Comparison of ENCODE assay signal across 7 mouse cellular contexts in genomic region chr4:123584084-123584719, GRCm38 (mm10).
A peak's percentile ranks its signal among the peaks of the same experiment; 100 is the strongest.
DNase-seq lines count a peak whose midpoint lies in the region; ATAC-seq lines count a peak whose summit lies in the region.

No protein-coding gene starts in this region.

- H3K27ac ChIP-seq in forebrain, embryonic 13.5 days, result peak overlapping the region; percentile 80

- peak; percentile 79 for DNase-seq in A20 (ENCODE audit: low read depth, low spot score)
- DNase-seq in CD4-positive, CD25-positive, alpha-beta regulatory T cell, adult 2 months (ENCODE audit: low read depth, low spot score), result peak; percentile 80
- peak; percentile 27 to 39 for DNase-seq in kidney, postnatal 36 days
- DNase-seq in natural killer cell, adult 2 months (ENCODE audit: low spot score in 2 of 2), result peak; percentile 53 to 63
- DNase-seq in frontal cortex, postnatal 10 days (ENCODE audit: low spot score in 2 of 2), result no peak
- no peak for DNase-seq in Muller cell, postnatal 12 days (ENCODE audit: inconsistent ontology term)

- no peak for ATAC-seq in forebrain, embryonic 13.5 days

- peak overlapping the region; percentile 51 for H3K9ac ChIP-seq in forebrain, embryonic 13.5 days

- H3K36me3 ChIP-seq in forebrain, embryonic 13.5 days (ENCODE audit: poor library complexity, severe bottlenecking), result no peaks in the 10 kb centered on the region

- 0 out of 2 replicates have a peak overlapping the region, but pooled peaks have one; percentile 12 for H3K4me2 ChIP-seq in forebrain, embryonic 13.5 days

- 32% methylated on average over 8 of the region's 8 CpGs for WGBS in forebrain, embryonic 13.5 days

- H3K27me3 ChIP-seq in forebrain, embryonic 13.5 days, result no peaks in the 10 kb centered on the region

- no peak overlapping the region for H3K4me3 ChIP-seq in forebrain, embryonic 13.5 days

- H3K4me1 ChIP-seq in forebrain, embryonic 13.5 days, result peaks cover 26% of the 10 kb centered on the region

- H3K9me3 ChIP-seq in forebrain, embryonic 13.5 days (replicated peaks), result no peaks in the 10 kb centered on the region

Comparison
In these comparisons a context has a peak if more than half of its experiments do, and no peak if none do; other contexts are left out.
1. DNase-seq: peak in A20 (single experiment), CD4-positive, CD25-positive, alpha-beta regulatory T cell, adult 2 months (single experiment), kidney, postnatal 36 days (2 of 2) and natural killer cell, adult 2 months (2 of 2); none in frontal cortex, postnatal 10 days (0 of 2) and Muller cell, postnatal 12 days (single experiment).